13 mouse cellular contexts compared by ENCODE assay signal in the genomic region with DNA sequence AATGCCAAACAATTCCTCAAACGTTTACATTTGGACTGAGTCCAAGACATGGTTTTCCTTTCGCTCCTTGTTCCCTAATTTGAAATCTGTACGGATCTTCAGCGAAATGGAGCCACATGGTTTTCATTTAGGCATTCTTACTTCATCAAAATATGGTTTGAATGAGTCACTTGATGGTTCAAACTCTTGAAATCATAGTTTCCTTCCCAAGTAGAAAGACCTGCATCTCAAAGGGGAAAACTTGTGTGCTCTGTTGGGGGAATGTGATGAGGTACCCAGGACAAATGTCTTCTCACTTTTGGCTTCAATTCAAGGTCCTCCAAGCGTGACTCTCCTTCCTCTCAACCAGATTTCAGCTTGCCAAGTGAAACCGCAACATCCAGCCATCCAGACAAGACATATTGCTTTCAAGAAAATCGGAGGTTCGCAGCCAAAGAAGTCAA.
DNase-seq lines count a peak whose midpoint lies in the region; ATAC-seq and TF ChIP-seq lines count a peak whose summit lies in the region.
"Had no signal": no experiment of that assay in that cellular context is flagged by ENCODE, and none has a peak within 500 bp of the region (broad histone marks: within the 10 kb centered on the region; RNA-seq: fewer than 3 reads in every experiment).

No protein-coding gene starts in this region.

- H3K27me3 ChIP-seq in kidney, postnatal 0 days (ENCODE audit: insufficient read depth, low read length) = no peaks in the 10 kb centered on the region
- no peaks in the 10 kb centered on the region for H3K27me3 ChIP-seq in kidney, adult 2 months (replicated peaks; ENCODE audit: control insufficient read depth, insufficient read depth, low read length)
- no peaks in the 10 kb centered on the region for H3K27me3 ChIP-seq in forebrain, embryonic 14.5 days (replicated peaks; ENCODE audit: control insufficient read depth, insufficient read depth, low read length)
- H3K27me3 ChIP-seq: kidney, embryonic 15.5 days; megakaryocyte, embryonic 14.5 days; neural tube, embryonic 13.5 days had no signal

- no peak for TF ChIP-seq CTCF in kidney, postnatal 0 days (IDR thresholded peaks at IDR 0.05; ENCODE audit: low read depth)
- TF ChIP-seq CTCF in kidney, adult 2 months (conservative IDR thresholded peaks at IDR 0.05; ENCODE audit: insufficient read depth, insufficient read length, low read depth, low read length) = no peak

- H3K4me3 ChIP-seq in kidney, postnatal 0 days (replicated peaks; ENCODE audit: low read depth, low read length) = no peak overlapping the region
- no peak overlapping the region for H3K4me3 ChIP-seq in kidney, adult 2 months (ENCODE audit: insufficient read depth, low read depth, low read length)
- H3K4me3 ChIP-seq in forebrain, embryonic 14.5 days (ENCODE audit: low read depth, low read length) = no peak overlapping the region
- H3K4me3 ChIP-seq: kidney, embryonic 15.5 days; megakaryocyte, embryonic 14.5 days; neural tube, embryonic 13.5 days had no signal

- no peak overlapping the region for H3K27ac ChIP-seq in kidney, postnatal 0 days
- no peak overlapping the region for H3K27ac ChIP-seq in kidney, adult 2 months (ENCODE audit: insufficient read depth, low read depth, low read length)
- peak overlapping the region; percentile 53 for H3K27ac ChIP-seq in forebrain, embryonic 14.5 days (ENCODE audit: low read depth, low read length)
- H3K27ac ChIP-seq: kidney, embryonic 15.5 days; neural tube, embryonic 13.5 days had no signal

- H3K36me3 ChIP-seq in kidney, postnatal 0 days (ENCODE audit: insufficient read depth, low read length) = no peaks in the 10 kb centered on the region
- H3K36me3 ChIP-seq in kidney, adult 2 months (ENCODE audit: control insufficient read depth, insufficient read depth, low read length) = no peaks in the 10 kb centered on the region
- no peaks in the 10 kb centered on the region for H3K36me3 ChIP-seq in forebrain, embryonic 14.5 days (ENCODE audit: control insufficient read depth, insufficient read depth, low read length)
- H3K36me3 ChIP-seq: kidney, embryonic 15.5 days; neural tube, embryonic 13.5 days had no signal

- no peaks in the 10 kb centered on the region; the same call in 1 of the 2 replicates for H3K4me1 ChIP-seq in kidney, postnatal 0 days (replicated peaks; ENCODE audit: insufficient read depth, low read length)
- H3K4me1 ChIP-seq in kidney, adult 2 months (ENCODE audit: control insufficient read depth, insufficient read depth, low read length) = no peaks in the 10 kb centered on the region
- H3K4me1 ChIP-seq in forebrain, embryonic 14.5 days (ENCODE audit: control insufficient read depth, insufficient read depth, low read length) = peaks cover 43% of the 10 kb centered on the region
- H3K4me1 ChIP-seq: megakaryocyte, embryonic 14.5 days had no signal

- no peak for ATAC-seq in kidney, postnatal 0 days (replicated peaks; ENCODE audit: low FRiP score, low read depth)
- ATAC-seq in forebrain, embryonic 14.5 days = no peak

- peak; percentile 46 for DNase-seq in kidney, postnatal 0 days (ENCODE audit: low spot score)
- DNase-seq in kidney, adult 2 months = no peak
- DNase-seq in brain, adult 2 months (ENCODE audit: low read depth, low spot score) = peak; percentile 34
- DNase-seq in forebrain, embryonic 14.5 days (ENCODE audit: low spot score) = peak; percentile 64
- peak; percentile 8 for DNase-seq in lung, postnatal 14 days
- no peak for DNase-seq in testis, postnatal 10 days (ENCODE audit: low spot score)
- DNase-seq in thymus, postnatal 36 days = no peak
- DNase-seq in gastrocnemius, postnatal 25 days = no peak
- DNase-seq: gastrocnemius, postnatal 36 days; right cerebral cortex, postnatal 4 days had no signal

- no peak overlapping the region for H3K9ac ChIP-seq in kidney, postnatal 0 days (ENCODE audit: low read depth, low read length)
- H3K9ac ChIP-seq in forebrain, embryonic 14.5 days (ENCODE audit: low read length) = no peak overlapping the region
- H3K9ac ChIP-seq: kidney, embryonic 15.5 days; neural tube, embryonic 13.5 days had no signal

- WGBS in kidney, postnatal 0 days = 35% methylated on average over 8 of the region's 8 CpGs
- 42% methylated on average over 8 of the region's 8 CpGs for WGBS in kidney, adult 2 months
- WGBS in forebrain, embryonic 14.5 days = 38% methylated on average over 8 of the region's 8 CpGs

- no peak for TF ChIP-seq POLR2A in kidney, adult 2 months (IDR thresholded peaks at IDR 0.05; ENCODE audit: low read depth, low read length)

- H3K9me3 ChIP-seq in kidney, postnatal 0 days (replicated peaks; ENCODE audit: low read length) = no peaks in the 10 kb centered on the region
- no peaks in the 10 kb centered on the region for H3K9me3 ChIP-seq in forebrain, embryonic 14.5 days (replicated peaks; ENCODE audit: control insufficient read depth, low read length)
- H3K9me3 ChIP-seq: kidney, embryonic 15.5 days; megakaryocyte, embryonic 14.5 days; neural tube, embryonic 13.5 days had no signal

- no peak overlapping the region for H3K4me2 ChIP-seq in kidney, postnatal 0 days (ENCODE audit: low read length)
- H3K4me2 ChIP-seq in forebrain, embryonic 14.5 days (ENCODE audit: low read length) = no peak overlapping the region
- H3K4me2 ChIP-seq: kidney, embryonic 15.5 days; neural tube, embryonic 13.5 days had no signal

Comparison
In these comparisons a context has a peak if more than half of its experiments do, and no peak if none do; other contexts are left out.
1. DNase-seq: peak in kidney, postnatal 0 days (single experiment), brain, adult 2 months (single experiment), forebrain, embryonic 14.5 days (single experiment) and lung, postnatal 14 days (single experiment); none in kidney, adult 2 months (single experiment), testis, postnatal 10 days (single experiment), thymus, postnatal 36 days (0 of 2) and gastrocnemius, postnatal 25 days (single experiment).